Mouse (Mus musculus) ovary, postnatal 10 days (tissue): ENCODE data around the gene Sema3f.

Experiments
- DNase-seq: peaks from one replicate; pipeline ENCODE4 v3.0.0; 2022; ENCODE audit warnings: low spot score

Gene Sema3f

DNA sequence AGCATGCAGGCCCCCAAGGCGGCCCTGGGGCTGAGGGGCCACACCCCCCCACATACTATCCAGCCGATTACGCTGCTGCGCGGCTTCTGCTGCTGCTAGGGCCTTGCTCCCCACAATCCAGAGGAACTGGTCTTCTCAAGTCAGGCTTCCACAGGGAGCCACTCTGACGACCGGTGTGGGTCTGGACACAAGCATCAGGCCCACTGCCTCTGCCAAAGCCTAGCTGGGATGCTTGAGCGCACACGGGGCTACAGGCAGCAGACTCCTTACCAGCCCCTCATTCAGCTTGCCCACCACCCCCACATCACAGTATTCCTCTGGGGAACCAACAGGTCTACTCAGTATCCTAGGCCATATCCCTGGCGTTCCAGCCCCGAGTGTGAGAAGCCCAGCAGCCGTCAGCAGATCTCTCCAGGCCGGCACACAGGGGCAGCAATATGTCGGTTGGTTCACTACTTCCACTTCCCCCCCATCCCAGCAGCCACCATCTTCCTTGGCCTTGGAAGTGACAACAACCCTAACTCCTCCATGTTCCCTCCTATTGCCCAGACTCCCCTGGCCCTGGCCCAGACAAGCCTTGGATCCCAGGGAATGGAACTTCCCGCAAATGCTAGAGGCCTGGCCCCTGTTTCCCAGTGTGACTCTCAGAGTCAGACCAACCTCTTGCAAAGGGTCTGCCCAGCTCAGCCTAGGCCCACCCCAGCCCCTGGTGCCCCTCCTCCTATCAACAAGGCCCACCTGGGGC is 76.4 kb downstream of the Sema3f start:
- DNase-seq, result no peak

DNA sequence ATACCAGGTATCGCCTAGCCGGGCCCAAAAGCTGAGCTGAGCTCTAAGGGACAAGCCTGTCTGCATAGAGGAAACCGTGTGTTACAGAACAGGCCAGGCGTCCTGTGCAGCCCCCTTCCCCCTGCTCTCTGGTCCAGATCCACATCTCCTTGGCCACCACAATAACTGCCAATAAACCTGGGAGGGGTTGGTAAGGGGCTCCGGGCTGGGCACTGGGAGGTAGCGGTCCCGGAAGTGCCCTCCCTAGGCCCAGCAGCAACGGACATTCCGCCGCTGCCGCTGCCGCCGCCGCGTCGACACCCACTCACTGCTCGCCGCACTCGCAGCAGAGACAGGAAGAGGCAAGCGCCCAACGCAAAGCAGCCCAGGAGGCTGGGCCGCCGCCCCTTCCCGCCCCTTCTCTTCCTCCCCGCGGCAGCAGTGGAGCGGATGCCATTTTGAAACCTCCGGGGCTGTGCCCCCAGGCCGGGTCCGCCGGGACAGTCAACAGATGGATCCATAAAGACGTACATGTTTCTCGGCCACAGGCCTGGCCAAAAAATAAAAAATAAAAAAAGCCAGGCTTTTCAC is 77.1 kb downstream of the Sema3f start:
- no peak for DNase-seq

DNA sequence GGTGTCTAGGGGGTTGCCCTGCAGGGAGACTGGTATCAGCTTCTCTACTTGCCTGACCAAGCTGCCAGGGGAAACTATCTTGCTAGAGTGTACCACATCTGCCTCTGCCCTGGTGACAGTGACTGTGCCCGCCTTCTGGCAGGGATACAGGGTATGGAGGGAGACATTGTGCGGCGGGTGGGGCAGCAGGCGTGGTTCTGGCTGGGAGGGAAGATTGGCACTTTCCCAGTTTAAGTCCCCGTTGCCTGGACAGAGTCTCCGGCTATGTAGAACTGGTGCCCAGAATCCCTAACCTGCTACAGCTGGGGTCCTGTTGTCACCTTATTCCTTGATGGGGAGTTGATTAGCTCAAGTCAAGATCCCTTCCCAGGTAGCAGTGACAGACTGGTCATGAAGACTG is 77.8 kb downstream of the Sema3f start:
- no peak for DNase-seq

GRCm38 (mm10) chr9:107631861-107632260 is 78.4 kb downstream of the Sema3f start:
- DNase-seq, result no peak
